ENCODE assay signal across 8 mouse cellular contexts in genomic region chr17:33628621-33629486, GRCm38 (mm10). TPM values are rescaled to one million over a fixed set of nuclear protein-coding genes. Genes with fewer than 3 reads are reported as not detected.
A peak's percentile ranks its signal among the peaks of the same experiment; 100 is the strongest.
DNase-seq lines count a peak whose midpoint lies in the region; ATAC-seq lines count a peak whose summit lies in the region.

Gene Zfp414, plus strand, starts transcription at chr17:33629090.

- no peaks in the 10 kb centered on the region for H3K9me3 ChIP-seq in megakaryocyte, embryonic 14.5 days

- DNase-seq in ZHBTc4 (ENCODE audit: low read depth, low spot score): peak; percentile 96
- DNase-seq in gastrocnemius, adult 8-10 months (ENCODE audit: low spot score in 2 of 2): peak; percentile 85 to 89
- peak; percentile 85 for DNase-seq in hindlimb bud, embryonic 11.5 days (ENCODE audit: extremely low spot score, low read depth, low spot score)
- DNase-seq in left cerebral cortex, adult 8-10 months (ENCODE audit: low spot score in 2 of 2): peak; percentile 81 to 83
- peak; percentile 94 for DNase-seq in right cerebral cortex, postnatal 10 days (ENCODE audit: low spot score in 2 of 2)
- peak; percentile 92 for DNase-seq in urinary bladder, postnatal 25 days (ENCODE audit: low spot score)

- H3K27me3 ChIP-seq in megakaryocyte, embryonic 14.5 days (replicated peaks): no peaks in the 10 kb centered on the region

- peak within 1 kb of the TSS; percentile 100 for H3K4me3 ChIP-seq in megakaryocyte, embryonic 14.5 days (replicated peaks)

- H3K4me1 ChIP-seq in megakaryocyte, embryonic 14.5 days: peaks cover 40% of the 10 kb centered on the region

- peaks cover 38% of the 10 kb centered on the region for H3K36me3 ChIP-seq in megakaryocyte, embryonic 14.5 days (replicated peaks; ENCODE audit: low read length)

- peak; percentile 95 for ATAC-seq in common myeloid progenitor, adult 5-6 weeks (replicated peaks; ENCODE audit: low read depth, poor library complexity, severe bottlenecking)

RNA-seq across cellular contexts. Expression of gene Zfp414, which starts in this region (rescaled TPM):
- total RNA-seq in common myeloid progenitor, adult 5-6 weeks (2017): 17.3 and 18.4 TPM in 2 replicates
- total RNA-seq in gastrocnemius, adult 8-10 months (2022): 1 to 10 TPM; 4.7 to 8.6 (median 6.3) TPM
- total RNA-seq in left cerebral cortex, adult 8-10 months (2022): 10 to 100 TPM; 49.7 to 56.8 (median 52.8) TPM
- 135 and 166 TPM in 2 replicates for polyA plus RNA-seq in megakaryocyte, embryonic 14.5 days (2012; ENCODE audit: insufficient read depth, low replicate concordance)

Comparison
In these comparisons a context has a peak if more than half of its experiments do, and no peak if none do; other contexts are left out.
1. Peak in every context shown above with its lines: DNase-seq, ATAC-seq and H3K4me3 ChIP-seq.